Mouse (Mus musculus) bone marrow macrophage, adult 2 months (primary cell): ENCODE data around the gene Grhl1.

Experiments used
- CTCF ChIP-seq: IDR thresholded peaks from 2 replicates; pipeline ENCODE4 v1.5.1; 2012; ENCODE audit warnings: low read depth, mild to moderate bottlenecking, low read length, moderate library complexity
- POLR2A ChIP-seq: IDR thresholded peaks from 2 replicates; pipeline ENCODE4 v1.6.1; 2012; ENCODE audit warnings: mild to moderate bottlenecking, low read depth, low read length, borderline replicate concordance

GRCm38 (mm10) chr12:24619436-24619835 lies 47.4 kb downstream of the Grhl1 start:
- TF ChIP-seq POLR2A (no peak), CTCF (no peak)
